Mouse (Mus musculus) MEL (cell line): ENCODE data around the gene Icam1. TPM values are rescaled to one million over a fixed set of nuclear protein-coding genes. Genes with fewer than 3 reads are reported as not detected.
"Not testable (repeated sequence)": the region's sequence is repeated elsewhere in the genome, so short reads cannot be mapped to it uniquely, and the experiment has no call there.

Source experiments
- DNase-seq: peaks from one replicate; pipeline ENCODE4 v3.0.0; 2011; ENCODE audit warnings: low read depth, low spot score
- H3K27ac ChIP-seq: 2 replicates; pipeline ENCODE4 v1.5.1; 2012; ENCODE audit warnings: low read depth, mild to moderate bottlenecking, control low read depth, low read length, moderate library complexity; ENCODE audit not compliant: control insufficient read depth
- H3K27me3 ChIP-seq, 2 experiments: fragments of 150-350 bp in 1 of 2; sonication (generic) in 1 of 2; 2 replicates each; pipeline ENCODE4 v1.6.1; 2012; ENCODE audit warnings: low read length in 2 of 2, mild to moderate bottlenecking in 2 of 2, improper control_type of control experiment in 1 of 2, moderate library complexity in 1 of 2; ENCODE audit not compliant: insufficient read depth in 2 of 2, control insufficient read depth in 1 of 2
- H3K36me3 ChIP-seq, 2 experiments: 2 replicates each; pipeline ENCODE4 v1.6.1; 2012 to 2014; ENCODE audit warnings: low read length in 2 of 2, improper control_type of control experiment in 1 of 2, inconsistent platforms in 1 of 2, mild to moderate bottlenecking in 1 of 2; ENCODE audit not compliant: insufficient read depth in 2 of 2, control insufficient read depth in 1 of 2
- H3K4me1 ChIP-seq, 2 experiments: fragments of 150-350 bp in 1 of 2; sonication (generic) in 1 of 2; 2 replicates each; pipeline ENCODE4 v1.6.1; 2012; ENCODE audit warnings: low read length in 2 of 2, improper control_type of control experiment in 1 of 2, mild to moderate bottlenecking in 1 of 2; ENCODE audit not compliant: insufficient read depth in 2 of 2, control insufficient read depth in 1 of 2
- H3K4me3 ChIP-seq, 2 experiments: fragments of 150-350 bp in 1 of 2; sonication (generic) in 1 of 2; 2 replicates each; pipeline ENCODE4 v1.5.1; 2012; ENCODE audit warnings: low read depth in 2 of 2, low read length in 2 of 2, mild to moderate bottlenecking in 2 of 2, moderate library complexity in 2 of 2, control low read depth in 1 of 2, improper control_type of control experiment in 1 of 2; ENCODE audit not compliant: control insufficient read depth in 1 of 2, insufficient read depth in 1 of 2
- H3K79me2 ChIP-seq: 2 replicates; pipeline ENCODE4 v1.6.1; 2012; ENCODE audit warnings: mild to moderate bottlenecking, low read length, moderate library complexity; ENCODE audit not compliant: control insufficient read depth, poor library complexity, insufficient read depth
- H3K9ac ChIP-seq: 2 replicates; pipeline ENCODE4 v1.6.1; 2012; ENCODE audit warnings: low read depth, mild to moderate bottlenecking, control low read depth, low read length, moderate library complexity; ENCODE audit not compliant: control insufficient read depth, poor library complexity, severe bottlenecking
- H3K9me3 ChIP-seq: fragments of 150-350 bp; sonication (generic); replicated peaks from 2 replicates; pipeline ENCODE4 v1.6.1; 2012; ENCODE audit warnings: mild to moderate bottlenecking, low read length, improper control_type of control experiment, moderate library complexity; ENCODE audit not compliant: insufficient read depth
- EP300 ChIP-seq, 2 experiments: IDR thresholded peaks; 2 replicates each; pipeline ENCODE4 v1.6.1; 2011; ENCODE audit warnings: improper control_type of control experiment in 2 of 2, low read length in 2 of 2, low read depth in 1 of 2, mild to moderate bottlenecking in 1 of 2
- ETS1 ChIP-seq: IDR thresholded peaks from 2 replicates; pipeline ENCODE4 v1.6.1; 2012; ENCODE audit warnings: low read depth, mild to moderate bottlenecking, inconsistent platforms, low read length, improper control_type of control experiment, moderate library complexity
- JUND ChIP-seq: IDR thresholded peaks from 2 replicates; pipeline ENCODE4 v1.6.1; 2011; ENCODE audit warnings: low read depth, mild to moderate bottlenecking, improper control_type of control experiment, low read length
- MAX ChIP-seq: IDR thresholded peaks from 2 replicates; pipeline ENCODE4 v1.6.1; 2011; ENCODE audit warnings: low read length, improper control_type of control experiment
- MEF2A ChIP-seq: IDR thresholded peaks from 2 replicates; pipeline ENCODE4 v1.6.1; 2014; ENCODE audit warnings: low read depth, mild to moderate bottlenecking, inconsistent platforms, low read length, improper control_type of control experiment; ENCODE audit not compliant: poor library complexity, insufficient replicate concordance, severe bottlenecking; ENCODE audit errors: extremely low read depth
- MXI1 ChIP-seq: IDR thresholded peaks from 2 replicates; pipeline ENCODE4 v1.6.1; 2011; ENCODE audit warnings: mild to moderate bottlenecking, low read depth, low read length, improper control_type of control experiment
- MYC ChIP-seq: IDR thresholded peaks from 2 replicates; pipeline ENCODE4 v1.6.1; 2011; ENCODE audit warnings: low read depth, mild to moderate bottlenecking, low read length, improper control_type of control experiment, moderate library complexity
- NELFE ChIP-seq: IDR thresholded peaks from 2 replicates; pipeline ENCODE4 v1.6.1; 2011; ENCODE audit warnings: low read depth, low read length, improper control_type of control experiment
- NRF1 ChIP-seq: IDR thresholded peaks from 2 replicates; pipeline ENCODE4 v1.6.1; 2014; ENCODE audit warnings: low read depth, mild to moderate bottlenecking, inconsistent platforms, low read length, improper control_type of control experiment, moderate library complexity; ENCODE audit not compliant: poor library complexity, insufficient read depth, severe bottlenecking
- POLR2A ChIP-seq, 2 experiments: IDR thresholded peaks; 2 replicates each; pipeline ENCODE4 v1.6.1; 2011 to 2012; ENCODE audit warnings: low read length in 2 of 2, mild to moderate bottlenecking in 2 of 2, control low read depth in 1 of 2, improper control_type of control experiment in 1 of 2, low read depth in 1 of 2, moderate library complexity in 1 of 2; ENCODE audit not compliant: control insufficient read depth in 1 of 2, insufficient read depth in 1 of 2, poor library complexity in 1 of 2
- RCOR1 ChIP-seq: IDR thresholded peaks from 2 replicates; pipeline ENCODE4 v1.6.1; 2012; ENCODE audit warnings: low read depth, mild to moderate bottlenecking, inconsistent platforms, low read length, improper control_type of control experiment
- SIN3A ChIP-seq: IDR thresholded peaks from 2 replicates; pipeline ENCODE4 v1.6.1; 2012; ENCODE audit warnings: low read length, improper control_type of control experiment, inconsistent platforms
- SMC3 ChIP-seq: IDR thresholded peaks from 2 replicates; pipeline ENCODE4 v1.6.1; 2011; ENCODE audit warnings: low read depth, low read length, improper control_type of control experiment
- TBP ChIP-seq: IDR thresholded peaks from 2 replicates; pipeline ENCODE4 v1.8.0; 2011; ENCODE audit warnings: low read depth, low read length, improper control_type of control experiment
- TCF12 ChIP-seq: IDR thresholded peaks from 2 replicates; pipeline ENCODE4 v1.6.1; 2014; ENCODE audit warnings: low read depth, mild to moderate bottlenecking, inconsistent platforms, low read length, improper control_type of control experiment, moderate library complexity
- USF1 ChIP-seq: IDR thresholded peaks from 2 replicates; pipeline ENCODE4 v1.6.1; 2014; ENCODE audit warnings: low read depth, mild to moderate bottlenecking, inconsistent platforms, low read length, improper control_type of control experiment, moderate library complexity
- ZC3H11A ChIP-seq: IDR thresholded peaks from 2 replicates; pipeline ENCODE4 v1.6.1; 2012; ENCODE audit warnings: low read depth, mild to moderate bottlenecking, inconsistent platforms, low read length, improper control_type of control experiment
- ZMIZ1 ChIP-seq: IDR thresholded peaks from 2 replicates; pipeline ENCODE4 v1.6.1; 2012; ENCODE audit warnings: low read depth, mild to moderate bottlenecking, inconsistent platforms, low read length, improper control_type of control experiment, moderate library complexity
- ZNF384 ChIP-seq: IDR thresholded peaks from 2 replicates; pipeline ENCODE4 v1.6.1; 2012; ENCODE audit warnings: low read depth, mild to moderate bottlenecking, inconsistent platforms, low read length, improper control_type of control experiment
- polyA plus RNA-seq, 2 experiments: library from polyadenylated mRNA; stranded (reverse) in 1 of 2; unstranded in 1 of 2; fragments of >175 nt in 1 of 2; fragments of >200 nt in 1 of 2; gene quantifications; 2 replicates each; pipeline versions ENCODE4 v1.2.1 to v1.2.4; 2012; ENCODE audit warnings: low replicate concordance in 2 of 2, low read depth in 1 of 2; ENCODE audit not compliant: insufficient read length in 2 of 2, insufficient read depth in 1 of 2, missing spikeins in 1 of 2
- total RNA-seq: library from RNA; depleted of rRNA; stranded (reverse); fragments of 300-350 nt; gene quantifications from 2 replicates; pipeline ENCODE4 v1.2.3, GENCODE M21; 2012

The Icam1 gene
- total and polyA plus RNA-seq, 3 experiments: 26.0 to 31.0 TPM; not detected in 1

DNA sequence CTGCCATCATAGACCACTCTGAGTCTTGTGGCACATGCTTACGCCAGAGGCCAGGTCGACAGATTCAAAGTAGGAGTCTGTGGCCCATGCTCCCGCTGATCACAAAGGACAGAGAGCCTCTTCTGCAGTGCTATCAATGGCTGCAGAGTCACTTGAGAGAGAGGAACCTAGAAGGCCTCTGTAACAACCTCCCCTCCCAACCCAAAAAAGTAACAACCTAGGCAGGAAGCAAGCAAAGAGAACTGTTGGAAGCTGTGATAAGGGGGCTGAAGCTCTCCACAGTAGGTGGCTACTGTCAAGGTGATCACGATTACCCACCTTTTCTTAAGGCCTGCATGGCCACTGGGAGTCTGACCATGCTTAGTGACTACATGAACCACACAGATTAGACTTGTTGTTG lies 27.8 kb downstream of the Icam1 start (continued):
- TF ChIP-seq USF1: no peak
- no peak for TF ChIP-seq JUND

DNA sequence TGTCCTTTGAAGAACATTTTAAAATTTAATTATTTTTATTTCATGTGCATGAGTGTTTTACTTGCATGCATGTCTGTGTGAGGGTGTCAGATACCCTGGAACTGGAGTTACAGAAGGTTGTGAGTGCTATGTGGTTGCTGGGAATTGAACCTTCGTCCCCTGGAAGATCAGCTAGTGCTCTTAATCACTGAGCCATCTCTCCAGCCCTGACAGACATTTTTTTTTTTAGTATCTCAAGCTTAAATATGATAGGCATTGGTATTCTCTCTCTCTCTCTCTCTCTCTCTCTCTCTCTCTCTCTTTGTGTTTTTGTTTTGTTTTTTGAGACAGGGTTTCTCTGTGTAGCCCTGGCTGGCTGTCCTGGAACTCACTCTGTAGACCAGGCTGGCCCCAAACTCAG lies 29.0 kb downstream of the Icam1 start:
- TF ChIP-seq ZNF384 (peak; percentile 53), TBP (peak; percentile 85), SIN3A (0 out of 2 replicates have a peak, but pooled peaks have one; percentile 10)
- Histone ChIP-seq H3K36me3 (peaks cover 0 to 41% of the 10 kb centered on the region in 2 experiments; a peak in 2 of 4 replicates), H3K4me1 (peaks cover 29 to 42% of the 10 kb centered on the region in 2 experiments)
- not testable (repeated sequence) for H3K9me3 ChIP-seq, H3K9ac ChIP-seq, DNase-seq, H3K27me3 ChIP-seq, H3K27ac ChIP-seq, H3K79me2 ChIP-seq, H3K4me3 ChIP-seq

DNA sequence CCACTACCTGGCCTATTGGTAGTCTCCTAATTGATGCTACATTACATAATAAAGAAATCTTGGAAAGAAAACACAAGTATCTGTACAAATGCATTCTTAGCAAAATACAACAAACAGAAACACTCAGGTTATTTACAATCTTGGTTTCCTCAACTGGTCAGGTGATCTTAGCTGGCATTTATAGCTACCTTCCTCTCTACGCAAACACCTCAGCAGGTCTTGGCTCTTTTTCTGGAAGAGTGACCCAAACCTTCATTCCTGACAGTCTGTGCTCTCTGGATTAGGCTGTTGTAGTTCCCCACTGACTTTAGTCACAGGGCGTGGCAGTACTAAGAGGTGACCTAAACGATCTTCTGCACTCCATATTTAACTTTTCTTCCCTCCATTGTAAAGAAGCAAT lies 29.4 kb downstream of the Icam1 start:
- no peaks in the 10 kb centered on the region for H3K9me3 ChIP-seq
- no peak for DNase-seq
- no peak overlapping the region for H3K27ac ChIP-seq
- peaks cover 25 to 37% of the 10 kb centered on the region in 2 experiments for H3K4me1 ChIP-seq
- no peak overlapping the region for H3K4me3 ChIP-seq
- no peaks in the 10 kb centered on the region for H3K27me3 ChIP-seq
- no peaks in the 10 kb centered on the region for H3K79me2 ChIP-seq
- H3K9ac ChIP-seq: no peak overlapping the region
- TF ChIP-seq JUND (no peak), ZMIZ1 (no peak), MXI1 (peak; percentile 64; the same call in 1 of the 2 replicates), POLR2A (IDR thresholded peaks at IDR 0.05; ENCODE audit: control insufficient read depth in 1 of 2, insufficient read depth in 1 of 2, low read depth in 1 of 2, low read length in 2 of 2, poor library complexity in 1 of 2) (no peak), NELFE (0 out of 2 replicates have a peak, but pooled peaks have one; percentile 26), MYC (peak; percentile 29; the same call in 1 of the 2 replicates), SIN3A (peak; percentile 56; the same call in 1 of the 2 replicates), RCOR1 (0 out of 2 replicates have a peak, but pooled peaks have one; percentile 31), USF1 (peak; percentile 55; the same call in 1 of the 2 replicates), MAX (peak; percentile 23; the same call in 1 of the 2 replicates), ZC3H11A (0 out of 2 replicates have a peak, but pooled peaks have one; percentile 26), TCF12 (0 out of 2 replicates have a peak, but pooled peaks have one; percentile 9), MEF2A (no peak), ETS1 (no peak), NRF1 (no peak), EP300 (IDR thresholded peaks at IDR 0.05; ENCODE audit: low read depth in 1 of 2, low read length in 2 of 2) (peak in 1 of 2 experiments; percentile 58; a peak in 1 of 4 replicates), SMC3 (no peak)
- peaks cover 0 to 37% of the 10 kb centered on the region in 2 experiments; a peak in 2 of 4 replicates for H3K36me3 ChIP-seq
